Mouse (Mus musculus) cerebellum, adult 8-10 months (tissue): ENCODE results near the gene Cd200.
"Not testable (repeated sequence)": the region's sequence is repeated elsewhere in the genome, so short reads cannot be mapped to it uniquely, and the experiment has no call there.

Source experiments
- DNase-seq: peaks from one replicate; pipeline ENCODE4 v3.0.0; 2022

Cd200 gene

GRCm38 (mm10) chr16:45408425-45409063 lies at the start of gene Cd200:
Cd200 (minus strand) TSS chr16:45409053.
- DNase-seq: peak; percentile 52

DNA sequence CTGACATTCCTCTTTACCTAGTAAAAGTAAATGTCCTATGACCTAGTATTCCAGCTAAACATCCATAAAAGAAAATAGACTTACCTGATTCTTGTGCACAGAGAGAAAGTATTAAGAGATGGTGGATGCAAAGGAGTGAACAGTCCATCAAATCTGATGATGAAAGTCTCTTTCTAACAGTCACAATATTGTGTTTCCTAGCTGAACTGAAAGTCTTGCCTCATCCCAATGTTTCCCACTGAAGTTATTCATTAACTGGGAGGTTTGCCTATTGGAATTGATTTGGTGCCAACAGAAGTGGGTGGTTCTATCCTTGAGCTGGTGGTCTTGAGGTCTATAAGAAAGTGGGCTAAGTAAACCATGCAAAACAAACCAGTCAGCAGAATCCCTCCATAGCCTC lies 45.9 kb upstream of the Cd200 start:
- DNase-seq: no peak

DNA sequence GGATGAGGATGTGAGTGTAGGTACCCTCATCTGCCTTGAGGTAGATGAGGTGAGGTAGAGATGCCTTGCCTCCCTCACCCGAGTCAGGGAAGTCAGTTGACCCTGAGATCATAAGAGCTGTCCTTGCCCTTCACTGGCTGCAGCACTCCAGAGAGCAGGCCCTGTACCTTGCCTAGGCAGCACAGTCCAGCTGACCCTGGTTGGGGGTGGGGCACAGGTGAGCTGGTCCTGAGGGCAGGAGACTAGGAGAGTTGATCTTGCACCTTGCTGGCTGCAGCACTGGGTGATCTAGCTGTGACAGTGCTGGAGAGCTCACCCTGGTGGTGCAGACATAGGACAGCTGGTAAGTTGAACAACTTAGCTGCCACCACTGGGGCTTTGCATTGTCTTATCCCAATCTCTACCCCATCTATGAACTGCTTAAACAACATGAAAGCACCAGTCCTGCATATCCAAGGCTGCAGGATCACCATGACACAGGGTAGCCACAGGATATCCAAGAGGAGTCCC lies 28.4 kb upstream of the Cd200 start:
- no peak for DNase-seq

GRCm38 (mm10) chr16:45435591-45435990 lies 26.7 kb upstream of the Cd200 start:
- no peak for DNase-seq

GRCm38 (mm10) chr16:45427651-45428050 lies 18.8 kb upstream of the Cd200 start:
- DNase-seq: no peak

DNA sequence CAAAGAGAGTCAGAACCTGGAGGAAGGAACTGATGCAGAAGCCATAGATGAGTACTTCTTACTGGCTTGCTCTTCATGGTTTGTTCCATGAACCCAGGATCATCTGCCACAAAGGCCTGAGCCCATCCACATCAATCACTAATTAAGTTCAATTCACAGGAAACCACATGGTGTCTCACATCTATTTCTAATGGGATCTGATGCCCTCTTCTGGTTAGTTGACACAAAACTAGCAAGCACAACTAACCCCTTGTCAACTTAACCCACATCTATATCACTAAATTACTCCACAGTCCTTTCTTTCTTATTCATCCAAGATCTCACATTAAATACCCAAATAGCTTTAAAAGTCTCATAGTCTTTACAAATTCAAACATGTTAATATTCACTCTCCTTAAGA lies 4.6 kb upstream of the Cd200 start:
- DNase-seq: no peak

DNA sequence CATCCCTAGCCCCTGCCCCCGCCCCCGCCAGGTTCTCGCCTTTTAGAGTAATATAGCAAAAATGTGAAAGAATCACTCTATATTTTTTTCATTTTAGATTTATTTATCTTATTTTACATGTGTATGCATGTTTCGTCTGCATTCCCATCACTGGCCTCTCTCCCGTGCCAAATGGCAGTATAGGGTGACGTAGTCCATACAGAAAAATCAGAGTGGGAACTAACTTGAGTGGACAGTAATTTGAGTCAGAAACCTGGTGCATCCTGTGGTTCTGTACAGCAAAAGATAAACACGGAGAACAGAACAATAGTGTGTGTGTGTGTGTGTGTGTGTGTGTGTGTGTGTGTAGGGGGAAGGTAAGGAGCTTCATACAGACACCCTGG lies 202 bp upstream of the Cd200 start:
- not testable (repeated sequence) for DNase-seq

DNA sequence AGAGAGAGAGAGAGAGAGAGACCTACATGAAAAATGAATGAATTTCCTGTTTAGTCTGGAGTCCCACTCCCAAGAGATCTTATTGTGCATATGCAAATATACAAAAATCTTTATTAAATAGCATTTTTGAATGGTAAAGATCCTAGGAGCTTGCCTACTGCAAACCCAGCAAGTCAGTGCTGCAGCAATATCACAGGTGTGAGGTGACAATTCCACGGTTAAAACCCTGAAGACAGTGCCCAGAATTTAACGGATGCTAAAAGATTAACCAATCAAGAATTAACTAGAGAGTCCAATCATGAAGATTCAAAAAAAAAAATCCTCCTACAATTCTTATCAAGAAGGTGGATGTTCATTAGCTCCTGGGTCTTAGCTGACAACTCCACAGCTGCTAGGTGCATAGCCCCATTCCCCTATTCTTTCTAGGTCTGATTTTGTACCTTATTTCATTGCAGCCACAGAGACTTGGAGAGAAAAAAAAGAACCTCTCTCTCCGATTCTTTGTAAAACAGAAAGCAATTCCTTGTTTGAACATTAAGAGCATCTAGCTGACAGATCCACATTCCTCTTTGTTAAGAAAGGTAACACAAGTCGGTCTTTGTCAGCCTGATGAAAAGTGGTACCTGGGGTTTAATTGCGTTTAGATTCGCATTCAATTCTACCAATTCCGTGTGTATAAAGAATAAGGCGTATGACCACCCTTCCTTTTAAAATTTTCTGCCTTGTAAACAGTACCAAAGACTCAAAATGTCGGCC lies 1.0 kb downstream of the Cd200 start:
- no peak for DNase-seq

- no peak for DNase-seq
These were observed 1.8 kb downstream of the Cd200 start for GRCm38 (mm10) chr16:45407091-45407490.

- no peak for DNase-seq
These were observed 5.9 kb downstream of the Cd200 start for GRCm38 (mm10) chr16:45402951-45403350.

DNA sequence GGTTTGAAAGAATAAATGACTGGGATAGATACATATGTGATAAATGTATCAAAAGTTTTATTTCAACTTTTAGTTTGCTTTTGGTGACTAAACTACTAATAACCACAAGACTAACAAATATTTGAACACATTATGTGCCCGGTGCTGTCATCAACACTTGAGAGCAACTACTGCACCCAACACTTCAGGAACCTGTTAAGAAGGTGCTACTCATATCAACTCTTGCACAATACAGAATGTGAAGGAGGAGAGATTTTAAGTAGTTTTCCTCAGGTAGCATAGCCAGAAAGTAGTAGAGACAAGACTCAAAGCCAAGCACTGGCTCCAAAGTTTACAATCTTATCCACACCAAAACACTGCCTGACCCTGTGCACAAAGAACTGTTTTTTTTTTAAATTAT lies 6.8 kb downstream of the Cd200 start:
- no peak for DNase-seq

DNA sequence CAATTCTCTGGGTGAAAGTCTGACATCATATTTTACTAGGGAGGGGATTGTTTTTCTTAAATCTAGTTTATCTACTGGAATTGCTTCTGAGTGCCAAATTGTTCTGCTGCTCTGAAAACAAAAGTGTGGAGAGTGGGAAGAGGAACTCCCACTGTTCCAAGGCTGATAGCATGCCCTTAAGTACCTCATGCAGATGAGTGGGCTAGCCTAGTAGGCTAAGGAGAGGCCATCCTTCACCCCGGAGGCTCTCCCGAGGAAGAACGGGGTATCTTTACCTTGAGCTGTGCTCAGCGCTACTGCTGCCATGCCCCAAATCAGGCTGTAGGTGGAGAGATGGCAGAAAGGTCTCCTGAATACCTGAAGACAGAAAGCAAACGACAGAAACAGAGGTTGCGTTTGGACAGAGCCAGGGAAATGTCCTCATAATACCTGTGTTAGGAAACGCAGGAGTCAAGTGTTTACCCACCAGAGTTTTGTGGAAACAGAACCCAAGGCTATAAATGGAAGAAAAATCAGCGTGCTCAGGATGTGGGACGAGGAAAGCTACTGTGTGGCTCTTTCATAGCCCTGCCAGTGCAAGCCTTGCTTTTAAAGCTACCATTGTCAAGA lies 8.8 kb downstream of the Cd200 start:
- DNase-seq: no peak

DNA sequence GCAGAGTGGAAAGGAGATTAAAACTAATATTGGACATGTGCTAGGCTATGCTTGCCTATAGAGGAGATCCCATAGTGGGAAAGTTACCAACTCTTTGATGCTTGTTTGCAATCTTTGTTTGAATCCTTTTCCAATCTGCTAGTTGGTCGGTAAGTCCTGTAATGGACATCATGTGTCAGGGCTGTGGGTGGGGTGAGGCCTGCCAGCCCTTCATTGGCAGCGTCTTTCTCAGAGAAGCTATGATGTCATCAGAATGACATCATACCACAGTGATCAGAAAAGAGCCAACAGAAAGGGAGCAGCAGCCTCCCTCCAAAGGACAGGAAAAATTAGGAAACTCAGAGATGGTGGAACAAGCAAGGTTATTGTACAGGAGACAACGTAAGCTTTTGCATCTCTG lies 9.4 kb downstream of the Cd200 start:
- no peak for DNase-seq

DNA sequence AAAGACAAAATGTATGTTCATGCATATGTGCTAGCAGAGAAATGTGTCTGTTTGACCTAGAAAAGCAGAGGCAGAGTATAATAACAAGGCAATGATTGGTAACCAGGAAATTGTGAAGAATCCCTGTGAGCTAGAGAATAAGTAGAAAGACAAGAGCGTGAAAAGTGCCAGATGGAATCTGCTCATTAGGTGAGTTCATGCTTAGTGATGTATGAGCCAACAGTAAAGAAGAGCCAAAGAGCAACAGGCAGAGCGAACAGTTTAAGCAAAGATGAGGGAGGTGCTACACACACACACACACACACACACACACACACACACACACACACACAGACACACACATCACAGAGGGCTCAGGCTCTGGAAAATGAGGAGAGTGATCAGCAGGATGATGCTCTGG lies 11.4 kb downstream of the Cd200 start:
- DNase-seq: no peak

DNA sequence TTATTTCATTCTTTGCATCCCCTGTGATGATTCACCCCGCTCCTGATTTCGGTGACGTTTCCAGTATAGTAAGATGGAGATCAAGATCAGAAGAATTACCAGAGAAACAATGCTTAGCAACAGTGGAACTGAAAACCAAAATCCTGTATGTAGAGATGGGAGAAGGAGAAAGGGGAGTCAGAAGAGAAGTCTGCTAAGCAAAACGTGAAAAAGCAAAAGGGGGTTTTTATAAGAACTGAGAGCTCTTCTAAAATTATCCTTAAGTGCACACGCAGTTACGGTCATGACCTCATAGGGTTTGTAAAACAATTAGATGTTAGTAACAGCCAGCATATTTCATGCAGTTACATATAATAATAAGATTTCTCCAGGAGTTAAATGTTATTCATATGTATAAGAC lies 16.6 kb downstream of the Cd200 start:
- DNase-seq: no peak

GRCm38 (mm10) chr16:45391680-45392079 lies 17.2 kb downstream of the Cd200 start:
- DNase-seq: no peak

DNA sequence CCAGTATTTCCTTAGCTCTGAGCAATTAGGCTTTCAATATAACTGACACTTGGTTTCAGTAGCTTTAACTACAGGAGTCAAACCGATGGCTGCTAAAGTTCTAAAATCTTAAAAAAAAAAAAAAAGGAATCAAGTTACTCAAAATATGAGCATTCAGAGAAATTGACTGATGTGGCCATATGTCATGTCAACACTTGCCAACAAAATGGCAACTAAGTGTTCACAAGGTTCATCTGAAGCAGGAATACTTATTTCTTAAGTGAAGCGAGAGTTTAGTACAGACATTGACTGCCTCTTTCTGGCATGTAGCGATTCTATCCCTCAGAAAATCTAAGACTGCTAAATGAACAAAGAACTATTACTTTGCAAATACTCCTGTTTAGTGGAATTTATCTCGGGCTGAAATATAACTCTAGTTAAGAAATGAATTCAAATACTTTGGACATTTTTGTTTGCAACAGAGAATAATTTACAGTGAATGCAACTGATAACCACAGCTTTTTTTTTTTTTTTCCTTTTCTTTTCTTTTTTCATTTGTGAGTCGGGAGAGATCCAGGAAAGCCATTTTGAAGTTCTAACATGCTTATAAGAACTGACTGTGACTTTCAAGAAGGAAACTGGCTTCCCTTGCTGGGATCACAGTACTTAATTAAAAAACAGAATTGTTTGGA lies 18.4 kb downstream of the Cd200 start:
- DNase-seq: no peak

GRCm38 (mm10) chr16:45389833-45390232 lies 19.0 kb downstream of the Cd200 start:
- DNase-seq: no peak

GRCm38 (mm10) chr16:45389041-45389440 lies 19.8 kb downstream of the Cd200 start:
- DNase-seq: no peak

GRCm38 (mm10) chr16:45381811-45382210 lies 27.0 kb downstream of the Cd200 start:
- DNase-seq: no peak

- no peak for DNase-seq
These were observed 29.9 kb downstream of the Cd200 start for GRCm38 (mm10) chr16:45378959-45379358.

- no peak for DNase-seq
These were observed 30.5 kb downstream of the Cd200 start for GRCm38 (mm10) chr16:45378147-45378943.

GRCm38 (mm10) chr16:45377332-45377731 lies 31.5 kb downstream of the Cd200 start:
- no peak for DNase-seq
